Mouse (Mus musculus) common myeloid progenitor, adult 5-6 weeks (primary cell): ENCODE results near the gene Etl4. TPM values are rescaled to one million over a fixed set of nuclear protein-coding genes. Genes with fewer than 3 reads are reported as not detected.

ENCODE experiments used
- ATAC-seq: replicated peaks from 2 replicates; pipeline ENCODE4 v1.8.0; 2016; ENCODE audit warnings: low read depth, mild to moderate bottlenecking, moderate TSS enrichment, inconsistent platforms; ENCODE audit not compliant: poor library complexity, severe bottlenecking
- total RNA-seq: library from RNA; stranded (forward); fragments of 200-1000, 187-1606 nt; gene quantifications from 2 replicates; pipeline ENCODE4 v1.2.3, GENCODE M21; 2017

Gene Etl4
- total RNA-seq, 1 experiment from 2014 or later = 1.1 TPM

DNA sequence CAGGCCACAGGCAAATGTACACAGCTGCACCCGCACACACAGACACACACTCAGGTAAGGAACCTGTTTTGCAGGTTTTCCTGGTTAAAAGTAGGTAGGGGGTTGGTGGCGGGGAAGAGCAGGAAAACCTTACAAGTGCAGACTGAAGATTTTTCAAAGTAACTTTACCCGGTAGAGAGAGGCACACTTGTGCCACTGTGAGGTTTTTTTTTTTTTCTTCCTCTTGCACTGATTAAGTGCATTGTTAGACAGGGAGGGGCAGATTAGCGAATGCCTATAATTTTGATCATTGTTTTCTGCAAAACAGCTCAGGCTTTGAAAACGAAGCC is 637.7 kb downstream of the Etl4 start:
- ATAC-seq = no peak

GRCm38 (mm10) chr2:20547686-20548624 is 638.4 kb downstream of the Etl4 start:
- ATAC-seq = no peak

- no peak for ATAC-seq
Observed at GRCm38 (mm10) chr2:20549065-20549464, 639.5 kb downstream of the Etl4 start.

DNA sequence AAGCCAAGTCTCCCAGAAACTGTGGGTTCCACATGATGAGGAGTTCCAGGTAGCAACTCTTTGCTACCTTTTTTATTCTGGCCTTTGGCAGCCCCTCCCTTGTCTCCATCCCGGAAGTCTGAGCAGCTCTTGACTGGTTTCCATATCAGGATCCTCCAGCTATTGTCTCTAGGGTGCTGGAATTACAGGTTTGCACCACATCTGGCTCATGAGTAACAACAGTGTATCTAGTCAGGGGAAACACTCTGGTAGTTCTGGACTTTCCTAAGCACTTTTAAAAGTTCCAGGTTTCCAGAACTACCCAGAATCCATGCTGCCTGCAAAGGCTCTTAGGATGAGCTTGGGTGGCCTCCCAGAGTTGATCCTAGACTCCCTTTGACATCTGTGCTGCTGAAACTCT is 640.4 kb downstream of the Etl4 start:
- ATAC-seq = no peak

GRCm38 (mm10) chr2:20555706-20556105 is 646.1 kb downstream of the Etl4 start:
- no peak for ATAC-seq

DNA sequence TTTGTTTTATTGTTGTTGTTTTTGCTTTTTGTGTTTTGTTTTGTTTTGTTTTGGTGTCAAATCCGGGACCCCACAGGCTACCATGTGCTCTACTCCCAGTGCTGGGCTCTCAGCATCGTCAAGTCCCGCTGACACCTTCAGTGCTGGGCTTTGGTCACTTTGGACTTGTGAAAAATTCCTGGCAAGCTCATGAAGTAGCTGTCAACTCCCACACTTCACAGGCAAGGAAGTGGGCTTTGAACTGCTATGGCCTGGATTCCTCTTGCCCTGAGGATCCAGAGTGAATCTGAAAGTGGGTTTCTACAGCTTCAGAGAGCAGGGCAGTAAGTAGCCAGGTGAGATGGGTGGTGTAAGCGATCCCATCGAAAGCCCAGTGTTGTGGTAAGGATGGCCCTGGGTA is 649.5 kb downstream of the Etl4 start:
- no peak for ATAC-seq

DNA sequence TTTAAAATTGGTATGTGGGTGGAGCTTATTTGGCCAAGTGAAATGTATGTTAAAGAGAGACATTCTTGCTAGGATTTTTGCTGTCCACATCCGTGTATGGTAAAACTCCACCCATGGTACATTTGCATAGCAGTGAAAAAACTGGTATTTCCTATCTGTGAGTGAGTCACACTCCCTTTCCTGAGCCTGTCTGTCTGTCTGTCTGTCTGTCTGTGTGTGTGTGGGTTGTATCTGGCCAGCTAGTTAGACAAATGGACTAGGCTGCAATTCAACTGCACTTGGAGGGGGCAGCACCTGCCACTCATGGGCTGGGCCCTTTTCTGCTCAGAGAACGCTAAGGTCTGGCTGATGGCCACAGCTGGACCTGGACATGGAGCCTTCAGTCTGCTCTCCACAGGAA is 650.1 kb downstream of the Etl4 start:
- no peak for ATAC-seq

GRCm38 (mm10) chr2:20560581-20560980 is 651.0 kb downstream of the Etl4 start:
- no peak for ATAC-seq

GRCm38 (mm10) chr2:20563036-20563435 is 653.5 kb downstream of the Etl4 start:
- ATAC-seq = no peak

GRCm38 (mm10) chr2:20568456-20568855 is 658.9 kb downstream of the Etl4 start:
- ATAC-seq = no peak

DNA sequence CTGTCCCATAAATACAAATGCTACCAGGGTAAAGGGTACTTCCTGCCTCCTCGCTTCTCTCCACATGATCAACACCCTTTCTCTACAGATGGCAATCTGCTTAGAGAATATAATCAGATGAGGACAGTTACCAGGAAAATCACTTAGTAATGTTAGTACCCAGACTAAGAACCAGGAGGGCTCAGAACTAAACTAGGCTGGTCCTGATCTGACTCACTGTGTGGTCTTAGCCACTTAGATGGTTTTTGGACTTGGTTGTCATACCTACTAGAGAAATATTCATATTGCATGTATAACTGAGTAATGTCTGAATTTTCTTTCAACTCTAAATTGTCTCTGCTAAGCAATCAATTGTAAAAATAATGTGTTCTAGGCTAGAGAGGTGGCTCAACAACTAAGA is 662.4 kb downstream of the Etl4 start:
- ATAC-seq = no peak

GRCm38 (mm10) chr2:20580331-20580730 is 670.8 kb downstream of the Etl4 start:
- ATAC-seq = no peak

- no peak for ATAC-seq
Observed at GRCm38 (mm10) chr2:20583032-20583431, 673.5 kb downstream of the Etl4 start.

GRCm38 (mm10) chr2:20583562-20584153 is 674.1 kb downstream of the Etl4 start:
- ATAC-seq = no peak

- no peak for ATAC-seq
Observed at GRCm38 (mm10) chr2:20587913-20588312, 678.3 kb downstream of the Etl4 start.

DNA sequence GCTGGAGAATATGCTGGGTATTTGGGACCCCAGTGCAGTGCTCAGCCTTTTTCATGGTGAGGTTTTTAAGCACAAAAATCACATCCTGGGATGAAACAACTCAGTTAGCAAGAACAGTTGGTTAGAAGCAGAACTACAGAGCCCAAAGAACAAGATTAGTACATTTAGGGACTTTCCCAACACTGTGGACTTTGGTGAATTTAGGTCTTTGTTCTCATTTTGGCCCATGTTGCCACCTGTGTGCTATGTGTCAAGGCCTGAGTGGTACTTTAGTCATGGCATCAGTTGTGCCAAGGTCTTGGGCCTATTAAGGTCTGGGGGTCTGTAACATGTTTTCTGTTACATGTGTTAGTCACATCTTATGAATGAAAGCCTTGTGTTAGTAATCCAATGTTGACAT is 679.1 kb downstream of the Etl4 start:
- no peak for ATAC-seq

DNA sequence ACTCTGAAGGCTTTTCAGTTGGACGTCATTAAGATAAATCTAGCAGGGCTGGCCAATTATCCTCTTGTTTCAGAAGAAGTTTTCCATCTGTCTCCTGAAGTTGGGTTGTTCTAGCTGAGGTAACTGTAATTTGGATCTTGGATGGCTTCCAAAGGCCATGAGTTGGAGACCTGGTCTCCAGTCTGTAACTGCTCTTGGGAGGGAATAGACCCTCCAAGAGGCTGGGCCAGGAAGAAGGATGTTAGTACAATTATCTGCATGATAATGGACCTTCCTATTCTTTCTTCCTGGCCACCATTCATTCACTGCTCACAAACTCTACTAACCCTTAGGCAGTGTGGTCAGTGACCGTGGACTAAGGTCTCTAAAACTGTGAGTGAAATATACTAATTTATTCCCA is 684.5 kb downstream of the Etl4 start:
- ATAC-seq = no peak

DNA sequence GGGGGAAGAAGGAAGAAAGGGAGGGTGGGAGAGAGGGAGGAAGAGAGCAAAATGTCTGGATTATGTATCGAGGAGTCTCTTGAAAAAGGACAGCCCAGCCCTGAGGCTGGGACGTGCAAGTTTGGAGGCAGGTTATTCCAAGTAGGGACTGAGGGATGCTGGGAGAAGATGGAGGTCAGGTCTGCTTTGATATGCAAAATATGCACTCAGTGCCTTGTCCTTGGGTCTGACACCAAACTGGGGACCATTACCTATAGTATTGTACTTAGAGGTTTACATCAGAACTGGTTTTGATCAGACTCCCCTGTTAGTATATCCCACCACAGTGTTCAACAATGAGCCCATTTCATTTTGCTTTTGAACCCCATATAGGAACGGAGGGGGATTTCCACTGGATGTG is 685.4 kb downstream of the Etl4 start:
- ATAC-seq = no peak

- ATAC-seq = no peak
Observed at GRCm38 (mm10) chr2:20596558-20596957, 687.0 kb downstream of the Etl4 start.

- no peak for ATAC-seq
Observed at GRCm38 (mm10) chr2:20597193-20597592, 687.6 kb downstream of the Etl4 start.

DNA sequence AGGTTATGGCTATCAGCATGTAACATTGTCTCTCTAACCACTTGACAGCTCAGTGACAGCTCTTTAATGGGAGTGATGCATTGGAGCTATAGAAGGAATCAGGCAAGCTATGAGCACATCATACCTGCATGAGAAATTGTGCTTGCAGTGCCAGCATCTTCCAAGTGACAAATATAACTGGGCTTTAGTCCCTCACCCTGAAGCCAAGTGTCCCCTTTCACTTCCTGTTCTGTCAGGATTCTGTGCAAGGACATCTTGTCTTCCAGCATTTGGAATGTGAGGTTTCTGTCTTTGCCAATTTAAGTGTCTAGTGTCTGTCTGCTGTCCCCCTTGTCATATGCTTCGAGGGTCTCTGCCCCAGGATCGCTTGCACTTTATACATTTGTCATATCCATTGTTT is 693.1 kb downstream of the Etl4 start:
- no peak for ATAC-seq

DNA sequence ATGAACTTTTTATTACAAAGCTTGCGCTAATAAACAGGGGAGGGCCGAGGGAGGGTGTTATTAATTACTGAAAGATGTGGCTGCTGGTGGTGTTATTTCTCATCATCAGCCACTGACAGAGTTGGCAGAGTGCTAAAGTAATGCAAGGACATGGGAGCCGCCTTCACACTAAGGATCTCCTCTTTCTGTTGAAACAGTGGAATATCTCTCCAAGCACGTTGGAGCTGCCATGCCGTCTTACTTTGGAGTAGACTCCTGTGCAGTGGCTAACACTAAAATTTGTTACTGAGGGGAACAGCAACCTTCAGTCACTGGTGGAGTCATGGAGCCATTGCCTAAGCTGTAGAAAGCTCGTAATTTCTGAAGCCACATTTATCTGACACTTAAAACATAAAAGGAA is 694.0 kb downstream of the Etl4 start:
- no peak for ATAC-seq
